Mouse (Mus musculus) forebrain, postnatal 0 days (tissue): ENCODE data around the gene Samd14. TPM values are rescaled to one million over a fixed set of nuclear protein-coding genes. Genes with fewer than 3 reads are reported as not detected.

Source experiments
- ATAC-seq: fragments of 200-750 bp; cut with Nextera tagmentation; 2 replicates; pipeline ENCODE4 v1.8.0; 2017; ENCODE audit warnings: mild to moderate bottlenecking, moderate library complexity
- DNase-seq: peaks from one replicate; pipeline ENCODE4 v3.0.0-alpha.2; 2015
- H3K27ac ChIP-seq: fragments of 300-500 bp; sonication (generic); 2 replicates; pipeline ENCODE4 v1.5.1; 2014; ENCODE audit warnings: low read depth, mild to moderate bottlenecking, antibody characterized with exemption, low read length, moderate library complexity, mixed read lengths
- H3K27me3 ChIP-seq: fragments of 300-500 bp; sonication (generic); 2 replicates; pipeline ENCODE4 v1.6.1; 2014; ENCODE audit warnings: mild to moderate bottlenecking, low read length, mixed read lengths; ENCODE audit not compliant: insufficient read depth
- H3K36me3 ChIP-seq: fragments of 300-500 bp; sonication (generic); 2 replicates; pipeline ENCODE4 v1.6.1; 2014; ENCODE audit warnings: mild to moderate bottlenecking, moderate library complexity; ENCODE audit not compliant: insufficient read depth
- H3K4me1 ChIP-seq: fragments of 300-500 bp; sonication (generic); 2 replicates; pipeline ENCODE4 v1.6.1; 2014; ENCODE audit warnings: antibody characterized with exemption; ENCODE audit not compliant: insufficient read depth
- H3K4me2 ChIP-seq: fragments of 300-500 bp; sonication (generic); 2 replicates; pipeline ENCODE4 v1.6.1; 2014; ENCODE audit warnings: low read depth, mild to moderate bottlenecking, moderate library complexity
- H3K4me3 ChIP-seq: fragments of 300-500 bp; sonication (generic); 2 replicates; pipeline ENCODE4 v1.5.1; 2014; ENCODE audit warnings: low read depth, low read length, mixed read lengths
- H3K9ac ChIP-seq: fragments of 300-500 bp; sonication (generic); 2 replicates; pipeline ENCODE4 v1.6.1; 2014; ENCODE audit warnings: mild to moderate bottlenecking
- H3K9me3 ChIP-seq: fragments of 300-500 bp; sonication (generic); 2 replicates; pipeline ENCODE4 v1.6.1; 2016; ENCODE audit warnings: low read length
- CTCF ChIP-seq: sonication (generic); IDR thresholded peaks from 2 replicates; pipeline ENCODE4 v1.5.1; 2016; ENCODE audit warnings: antibody characterized with exemption, control low read depth, low read depth
- WGBS: fragments of 180-500 bp; shearing (Covaris S2); extraction: QIAGEN DNeasy Blood & Tissue Kit; methylation state at CpG from one replicate; pipeline ENCODE4 v1.1.7; 2014; 5-methylcytosine and 5-hydroxymethylcytosine counted together
- polyA plus RNA-seq: library from polyadenylated mRNA; unstranded; fragments of >200 nt; fragmentation: Nextera tagmentation; extraction: Ambion mirVana; gene quantifications from 2 replicates; pipeline ENCODE4 v1.2.1, GENCODE M21; 2015
- total RNA-seq: library from RNA; depleted of rRNA; stranded (reverse); fragments of >200 nt; gene quantifications from 2 replicates; pipeline ENCODE4 v1.2.3, GENCODE M21; 2014

Samd14 gene
- total and polyA plus RNA-seq, 2 experiments from 2014 or later: 130 to 150 TPM

GRCm38 (mm10) chr11:95000548-95000947 is 9.1 kb upstream of the Samd14 start:
- no peak for TF ChIP-seq CTCF
- Histone ChIP-seq H3K4me2 (no peak overlapping the region), H3K9me3 (no peaks in the 10 kb centered on the region), H3K27me3 (no peaks in the 10 kb centered on the region), H3K4me3 (no peak overlapping the region), H3K36me3 (peaks cover 81% of the 10 kb centered on the region), H3K9ac (peak overlapping the region; percentile 3; the same call in 1 of the 2 replicates), H3K27ac (peak overlapping the region; percentile 66), H3K4me1 (peaks cover 1% of the 10 kb centered on the region)
- DNase-seq (no peak), ATAC-seq (no peak)
- WGBS: 48% methylated on average over 4 of the region's 4 CpGs

GRCm38 (mm10) chr11:95001058-95001457 is 8.6 kb upstream of the Samd14 start:
- peak overlapping the region; percentile 3; the same call in 1 of the 2 replicates for H3K9ac ChIP-seq
- H3K4me1 ChIP-seq: 0 out of 2 replicates have a peak, but pooled peaks cover 1% of the 10 kb centered on the region
- H3K27me3 ChIP-seq: no peaks in the 10 kb centered on the region
- no peak overlapping the region for H3K4me2 ChIP-seq
- DNase-seq (peak; percentile 84), ATAC-seq (peak; percentile 67; the same call in 1 of the 2 replicates)
- TF ChIP-seq CTCF: peak; percentile 94
- WGBS: under 1% methylated on average over 8 of the region's 8 CpGs
- H3K4me3 ChIP-seq: no peak overlapping the region
- H3K36me3 ChIP-seq: peaks cover 85% of the 10 kb centered on the region
- no peaks in the 10 kb centered on the region for H3K9me3 ChIP-seq
- H3K27ac ChIP-seq: peak overlapping the region; percentile 66

- 87% methylated on average over 21 of the region's 21 CpGs for WGBS
- Histone ChIP-seq H3K4me1 (peaks cover 8% of the 10 kb centered on the region; the same call in 1 of the 2 replicates), H3K27me3 (no peaks in the 10 kb centered on the region), H3K4me3 (no peak overlapping the region), H3K36me3 (peaks cover 81% of the 10 kb centered on the region), H3K9me3 (no peaks in the 10 kb centered on the region), H3K9ac (no peak overlapping the region), H3K4me2 (no peak overlapping the region), H3K27ac (no peak overlapping the region)
- DNase-seq: no peak
- ATAC-seq: no peak
- TF ChIP-seq CTCF: no peak
These were observed 7.9 kb upstream of the Samd14 start for GRCm38 (mm10) chr11:95001584-95002347.

- peaks cover 71% of the 10 kb centered on the region for H3K36me3 ChIP-seq
These were observed 7.0 kb upstream of the Samd14 start for GRCm38 (mm10) chr11:95002705-95003104.

GRCm38 (mm10) chr11:95004136-95004936 is 5.3 kb upstream of the Samd14 start:
- ATAC-seq (no peak), DNase-seq (no peak)
- Histone ChIP-seq H3K4me2 (no peak overlapping the region), H3K9ac (no peak overlapping the region), H3K27ac (no peak overlapping the region), H3K27me3 (no peaks in the 10 kb centered on the region), H3K9me3 (no peaks in the 10 kb centered on the region), H3K4me3 (no peak overlapping the region), H3K4me1 (peaks cover 20% of the 10 kb centered on the region), H3K36me3 (peaks cover 61% of the 10 kb centered on the region)
- 80% methylated on average over 12 of the region's 12 CpGs for WGBS
- no peak for TF ChIP-seq CTCF

More at GRCm38 (mm10) chr11:95002705-95003104, 7.0 kb upstream of the Samd14 start:
- H3K27me3 ChIP-seq: no peaks in the 10 kb centered on the region
- no peak overlapping the region for H3K9ac ChIP-seq
- ATAC-seq (no peak), DNase-seq (no peak)
- no peak overlapping the region for H3K4me2 ChIP-seq
- H3K9me3 ChIP-seq: no peaks in the 10 kb centered on the region
- no peak for TF ChIP-seq CTCF
- WGBS: 92% methylated on average over 8 of the region's 8 CpGs
- no peak overlapping the region for H3K27ac ChIP-seq
- peaks cover 13% of the 10 kb centered on the region for H3K4me1 ChIP-seq
- H3K4me3 ChIP-seq: no peak overlapping the region

GRCm38 (mm10) chr11:95004937-95005198 is 4.8 kb upstream of the Samd14 start:
- no peak for DNase-seq
- no peak for TF ChIP-seq CTCF
- 46% methylated on average over 6 of the region's 6 CpGs for WGBS
- H3K9me3 ChIP-seq: no peaks in the 10 kb centered on the region
- peaks cover 57% of the 10 kb centered on the region for H3K36me3 ChIP-seq
- no peaks in the 10 kb centered on the region for H3K27me3 ChIP-seq
- peaks cover 20% of the 10 kb centered on the region for H3K4me1 ChIP-seq
- ATAC-seq: no peak
- H3K27ac ChIP-seq: no peak overlapping the region
- H3K9ac ChIP-seq: no peak overlapping the region
- no peak overlapping the region for H3K4me2 ChIP-seq
- H3K4me3 ChIP-seq: no peak overlapping the region

- H3K4me1 ChIP-seq: peaks cover 20% of the 10 kb centered on the region
- H3K9me3 ChIP-seq: no peaks in the 10 kb centered on the region
- ATAC-seq (no peak), DNase-seq (no peak)
- H3K27ac ChIP-seq: peak overlapping the region; percentile 80
- H3K4me2 ChIP-seq: peak overlapping the region; percentile 66
- WGBS: 36% methylated on average over 4 of the region's 4 CpGs
- H3K27me3 ChIP-seq: no peaks in the 10 kb centered on the region
- H3K4me3 ChIP-seq: no peak overlapping the region; the same call in 1 of the 2 replicates
- peak overlapping the region; percentile 44; the same call in 1 of the 2 replicates for H3K9ac ChIP-seq
- peaks cover 46% of the 10 kb centered on the region for H3K36me3 ChIP-seq
- TF ChIP-seq CTCF: no peak
These were observed 3.6 kb upstream of the Samd14 start for GRCm38 (mm10) chr11:95006038-95006437.
